Mouse (Mus musculus) skeletal muscle tissue, adult 2 months (tissue): Measurements from ENCODE around the gene Snx15.

Experiments
- DNase-seq: peaks from one replicate; pipeline ENCODE4 v3.0.0-alpha.2; 2012; ENCODE audit warnings: low read depth, low spot score

The Snx15 gene

GRCm38 (mm10) chr19:6121761-6122160 lies 6.3 kb downstream of the Snx15 start:
- no peak for DNase-seq

GRCm38 (mm10) chr19:6118677-6119185 lies 9.4 kb downstream of the Snx15 start:
- DNase-seq: no peak

GRCm38 (mm10) chr19:6117986-6118676 lies 10.0 kb downstream of the Snx15 start, which contains the start of gene Sac3d1:
Sac3d1 (minus strand) TSS chr19:6118650.
- DNase-seq: peak; percentile 80

- DNase-seq: no peak
These were observed 10.6 kb downstream of the Snx15 start for GRCm38 (mm10) chr19:6117346-6117985.

GRCm38 (mm10) chr19:6116113-6116850 lies 11.8 kb downstream of the Snx15 start:
- DNase-seq: no peak

GRCm38 (mm10) chr19:6113116-6113515 lies 15.0 kb downstream of the Snx15 start:
- DNase-seq: no peak

GRCm38 (mm10) chr19:6105586-6105985 lies 22.5 kb downstream of the Snx15 start, which contains the start of gene Naaladl1:
Naaladl1 (plus strand) TSS chr19:6105782.
- no peak for DNase-seq

- no peak for DNase-seq
These were observed 23.6 kb downstream of the Snx15 start for GRCm38 (mm10) chr19:6104476-6104875.

- DNase-seq: no peak
These were observed 25.8 kb downstream of the Snx15 start for GRCm38 (mm10) chr19:6102169-6102853.

- no peak for DNase-seq
These were observed 26.9 kb downstream of the Snx15 start for GRCm38 (mm10) chr19:6101186-6101585.

- DNase-seq: no peak
These were observed 30.3 kb downstream of the Snx15 start for GRCm38 (mm10) chr19:6097847-6098246.

GRCm38 (mm10) chr19:6094119-6094518 lies 34.0 kb downstream of the Snx15 start, which contains the start of gene AC131692.1:
AC131692.1 (plus strand) TSS chr19:6094419.
- no peak for DNase-seq

GRCm38 (mm10) chr19:6088841-6089240 lies 39.3 kb downstream of the Snx15 start:
- DNase-seq: no peak

- no peak for DNase-seq
These were observed 42.7 kb downstream of the Snx15 start for GRCm38 (mm10) chr19:6085417-6085879.

GRCm38 (mm10) chr19:6084478-6085248 lies 43.4 kb downstream of the Snx15 start, which contains the start of the genes Zfpl1 and Cdca5:
Zfpl1 (minus strand) TSS chr19:6084956.
Cdca5 (plus strand) TSS chr19:6084983.
- DNase-seq: peak; percentile 98

- no peak for DNase-seq
These were observed 45.9 kb downstream of the Snx15 start, which contains the start of gene Gm28374 for GRCm38 (mm10) chr19:6082156-6082555. Gm28374 (minus strand) TSS chr19:6082256.

- DNase-seq: no peak
These were observed 48.1 kb downstream of the Snx15 start, which contains the start of gene Tmem262 for GRCm38 (mm10) chr19:6079983-6080480. Tmem262 (plus strand) TSS chr19:6080033.

GRCm38 (mm10) chr19:6076564-6077393 lies 51.3 kb downstream of the Snx15 start, which contains the start of gene Vps51:
Vps51 (minus strand) TSS chr19:6077231.
- peak; percentile 79 for DNase-seq

GRCm38 (mm10) chr19:6073889-6074288 lies 54.2 kb downstream of the Snx15 start:
- no peak for DNase-seq
